Mouse (Mus musculus) forebrain, embryonic 15.5 days (tissue): Measurements from ENCODE around the gene St13. TPM values are rescaled to one million over a fixed set of nuclear protein-coding genes. Genes with fewer than 3 reads are reported as not detected.

Source experiments
- ATAC-seq: fragments of 200-750 bp; cut with Nextera tagmentation; replicated peaks from 2 replicates; pipeline ENCODE4 v1.8.0; 2017; ENCODE audit warnings: mild to moderate bottlenecking, moderate TSS enrichment, moderate library complexity
- H3K27ac ChIP-seq: fragments of 300-500 bp; sonication (generic); replicated peaks from 2 replicates; pipeline ENCODE4 v1.5.1; 2015; ENCODE audit warnings: mild to moderate bottlenecking, inconsistent platforms
- H3K27me3 ChIP-seq: fragments of 300-500 bp; sonication (generic); 2 replicates; pipeline ENCODE4 v1.6.1; 2015; ENCODE audit warnings: inconsistent platforms
- H3K36me3 ChIP-seq: fragments of 300-500 bp; sonication (generic); 2 replicates; pipeline ENCODE4 v1.6.1; 2015; ENCODE audit warnings: mild to moderate bottlenecking, inconsistent platforms
- H3K4me1 ChIP-seq: fragments of 300-500 bp; sonication (generic); 2 replicates; pipeline ENCODE4 v1.6.1; 2015; ENCODE audit warnings: inconsistent platforms
- H3K4me2 ChIP-seq: fragments of 300-500 bp; sonication (generic); replicated peaks from 2 replicates; pipeline ENCODE4 v1.6.1; 2015; ENCODE audit warnings: mild to moderate bottlenecking, inconsistent platforms
- H3K4me3 ChIP-seq: fragments of 300-500 bp; sonication (generic); 2 replicates; pipeline ENCODE4 v1.5.1; 2015; ENCODE audit warnings: mild to moderate bottlenecking, inconsistent platforms
- H3K9ac ChIP-seq: fragments of 300-500 bp; sonication (generic); replicated peaks from 2 replicates; pipeline ENCODE4 v1.6.1; 2015; ENCODE audit warnings: mild to moderate bottlenecking, inconsistent platforms
- H3K9me3 ChIP-seq: fragments of 300-500 bp; sonication (generic); 2 replicates; pipeline ENCODE4 v1.6.1; 2016; ENCODE audit warnings: inconsistent platforms
- WGBS: fragments of 180-500 bp; shearing (Covaris S2); methylation state at CpG from one replicate; pipeline ENCODE4 v1.1.7; 2015; ENCODE audit warnings: mixed read lengths; 5-methylcytosine and 5-hydroxymethylcytosine counted together
- polyA plus RNA-seq: library from polyadenylated mRNA; unstranded; fragments of >200 nt; fragmentation: Nextera tagmentation; extraction: Ambion mirVana; gene quantifications from 2 replicates; pipeline ENCODE4 v1.2.1, GENCODE M21; 2015

St13 gene
- polyA plus RNA-seq, 1 experiment from 2014 or later = 207 TPM

GRCm38 (mm10) chr15:81362501-81362900, 37.4 kb downstream of the St13 start:
- H3K9me3 ChIP-seq = no peaks in the 10 kb centered on the region
- H3K27ac ChIP-seq = no peak overlapping the region
- H3K4me3 ChIP-seq = no peak overlapping the region
- WGBS = 96% methylated on average over 1 of the region's 1 CpGs
- peaks cover 26% of the 10 kb centered on the region for H3K4me1 ChIP-seq
- no peak for ATAC-seq
- no peak overlapping the region for H3K4me2 ChIP-seq
- H3K27me3 ChIP-seq = no peaks in the 10 kb centered on the region
- H3K9ac ChIP-seq = no peak overlapping the region
- peaks cover 42% of the 10 kb centered on the region for H3K36me3 ChIP-seq

- no peak for ATAC-seq
- WGBS = 43% methylated on average over 10 of the region's 10 CpGs
- Histone ChIP-seq H3K27me3 (no peaks in the 10 kb centered on the region), H3K36me3 (peaks cover 33% of the 10 kb centered on the region), H3K4me3 (no peak overlapping the region), H3K4me1 (peaks cover 29% of the 10 kb centered on the region), H3K9ac (no peak overlapping the region), H3K9me3 (no peaks in the 10 kb centered on the region), H3K4me2 (0 out of 2 replicates have a peak overlapping the region, but pooled peaks have one; percentile 84), H3K27ac (peak overlapping the region; percentile 80)
Observed at GRCm38 (mm10) chr15:81361417-81362015, 38.4 kb downstream of the St13 start.

- H3K27me3 ChIP-seq = no peaks in the 10 kb centered on the region
- peaks cover 29% of the 10 kb centered on the region for H3K4me1 ChIP-seq
- 43% methylated on average over 6 of the region's 6 CpGs for WGBS
- no peak for ATAC-seq
- peak overlapping the region; percentile 84 for H3K4me2 ChIP-seq
- peaks cover 28% of the 10 kb centered on the region for H3K36me3 ChIP-seq
- peak overlapping the region; percentile 80 for H3K27ac ChIP-seq
- H3K9ac ChIP-seq = peak overlapping the region; percentile 68
- H3K4me3 ChIP-seq = peak overlapping the region; percentile 74
- H3K9me3 ChIP-seq = no peaks in the 10 kb centered on the region
Observed at GRCm38 (mm10) chr15:81361022-81361404, 38.9 kb downstream of the St13 start.

- Histone ChIP-seq H3K4me1 (peaks cover 29% of the 10 kb centered on the region), H3K9me3 (no peaks in the 10 kb centered on the region), H3K4me2 (peak within 1 kb of the TSS; percentile 84), H3K36me3 (peaks cover 22% of the 10 kb centered on the region), H3K27ac (peak within 1 kb of the TSS; percentile 80), H3K4me3 (peak within 1 kb of the TSS; percentile 74), H3K27me3 (no peaks in the 10 kb centered on the region), H3K9ac (peak within 1 kb of the TSS; percentile 68)
- WGBS = under 1% methylated on average over 30 of the region's 30 CpGs
- ATAC-seq = peak; percentile 99
Observed at GRCm38 (mm10) chr15:81360345-81361021, 39.4 kb downstream of the St13 start, which contains the start of gene Slc25a17. Slc25a17 (minus strand) TSS chr15:81360812.

DNA sequence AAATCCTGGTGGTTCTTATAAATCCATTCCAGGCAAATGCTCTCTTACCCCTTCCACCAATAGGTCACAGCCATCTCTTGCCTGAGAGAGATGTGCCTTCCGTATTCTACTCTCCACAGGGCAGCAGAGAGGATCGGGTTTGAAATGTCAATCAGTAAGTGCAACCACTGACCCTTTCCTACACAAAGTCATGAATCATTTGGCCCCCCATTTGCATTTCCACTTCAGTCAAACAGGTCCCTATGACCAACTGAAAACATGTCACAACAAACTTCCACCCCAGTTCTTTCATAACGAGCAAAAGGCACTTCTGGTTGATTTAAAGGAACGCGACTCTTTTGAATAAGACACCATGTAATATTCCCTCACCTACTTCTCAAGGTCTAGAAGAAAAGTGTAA, 40.5 kb downstream of the St13 start:
- H3K4me3 ChIP-seq = no peak overlapping the region
- no peak overlapping the region for H3K27ac ChIP-seq
- no peaks in the 10 kb centered on the region for H3K27me3 ChIP-seq
- peaks cover 29% of the 10 kb centered on the region for H3K4me1 ChIP-seq
- ATAC-seq = no peak
- 0 out of 2 replicates have a peak overlapping the region, but pooled peaks have one; percentile 84 for H3K4me2 ChIP-seq
- H3K9ac ChIP-seq = no peak overlapping the region
- H3K36me3 ChIP-seq = peaks cover 14% of the 10 kb centered on the region
- no peaks in the 10 kb centered on the region for H3K9me3 ChIP-seq
- 89% methylated on average over 5 of the region's 5 CpGs for WGBS

GRCm38 (mm10) chr15:81358943-81359342, 40.9 kb downstream of the St13 start:
- H3K9ac ChIP-seq = no peak overlapping the region
- H3K27me3 ChIP-seq = no peaks in the 10 kb centered on the region
- H3K9me3 ChIP-seq = no peaks in the 10 kb centered on the region
- H3K4me1 ChIP-seq = peaks cover 29% of the 10 kb centered on the region
- ATAC-seq = no peak
- H3K4me3 ChIP-seq = no peak overlapping the region
- WGBS = 87% methylated on average over 3 of the region's 3 CpGs
- H3K27ac ChIP-seq = no peak overlapping the region
- H3K36me3 ChIP-seq = peaks cover 9% of the 10 kb centered on the region; the same call in 1 of the 2 replicates
- no peak overlapping the region for H3K4me2 ChIP-seq

- no peaks in the 10 kb centered on the region for H3K36me3 ChIP-seq
- peaks cover 29% of the 10 kb centered on the region for H3K4me1 ChIP-seq
- H3K4me2 ChIP-seq = no peak overlapping the region
- H3K27me3 ChIP-seq = no peaks in the 10 kb centered on the region
- no peaks in the 10 kb centered on the region for H3K9me3 ChIP-seq
- no peak overlapping the region for H3K27ac ChIP-seq
- no peak for ATAC-seq
- no peak overlapping the region for H3K9ac ChIP-seq
- H3K4me3 ChIP-seq = no peak overlapping the region
- WGBS = 42% methylated on average over 5 of the region's 5 CpGs
Observed at GRCm38 (mm10) chr15:81356946-81357345, 42.9 kb downstream of the St13 start.

DNA sequence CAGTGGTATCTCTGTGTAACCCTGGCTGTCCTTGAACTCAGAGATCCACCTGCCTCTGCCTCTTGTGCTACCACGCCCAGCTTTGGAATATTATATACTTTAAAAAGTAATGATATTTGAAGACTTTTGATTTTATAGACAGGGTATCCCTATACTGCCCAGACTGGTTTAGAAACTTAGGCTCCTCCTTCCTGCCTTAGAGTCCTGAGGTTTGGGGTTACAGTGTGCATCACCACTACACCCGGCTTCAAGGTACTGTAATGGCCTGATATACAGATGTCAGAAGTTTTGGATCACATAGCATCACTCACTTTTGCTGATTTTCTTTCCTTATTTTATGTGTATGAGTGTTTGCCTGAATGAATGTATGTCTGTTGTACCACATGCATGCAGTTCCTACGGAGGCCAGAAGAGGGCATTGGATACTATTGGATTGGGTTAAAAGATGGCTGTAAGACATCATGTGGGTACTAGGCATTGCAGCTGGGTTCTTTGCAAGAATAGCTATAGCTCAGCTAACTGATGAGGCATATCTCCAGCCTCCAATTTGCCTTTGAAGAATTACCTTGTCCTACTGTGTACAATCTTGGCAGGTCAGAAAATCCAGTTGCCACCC, 44.6 kb downstream of the St13 start:
- Histone ChIP-seq H3K27me3 (no peaks in the 10 kb centered on the region), H3K9me3 (no peaks in the 10 kb centered on the region), H3K9ac (no peak overlapping the region), H3K36me3 (no peaks in the 10 kb centered on the region), H3K4me2 (no peak overlapping the region), H3K4me3 (no peak overlapping the region), H3K27ac (no peak overlapping the region), H3K4me1 (peaks cover 24% of the 10 kb centered on the region)
- WGBS = 63% methylated on average over 3 of the region's 3 CpGs
- no peak for ATAC-seq

DNA sequence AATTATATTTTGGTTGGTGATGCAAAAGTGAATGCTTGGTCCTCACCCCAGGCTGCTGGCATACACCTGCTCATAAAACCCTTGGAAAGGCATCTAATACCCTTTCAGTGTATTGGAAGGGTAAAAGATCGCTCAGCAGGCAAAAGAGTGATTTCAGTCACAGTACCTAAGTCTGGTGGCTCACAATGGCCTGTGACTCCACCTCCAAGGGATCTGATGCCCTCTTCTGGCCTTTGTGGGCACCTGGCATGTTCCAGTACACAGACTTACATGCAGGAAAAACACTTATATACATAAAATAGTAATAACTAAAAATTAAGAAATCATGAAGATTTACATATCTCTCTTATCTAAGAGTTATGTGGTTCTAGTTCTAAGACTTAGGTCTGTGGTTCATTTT, 47.2 kb downstream of the St13 start:
- Histone ChIP-seq H3K4me1 (peaks cover 8% of the 10 kb centered on the region; the same call in 1 of the 2 replicates), H3K27ac (no peak overlapping the region), H3K4me2 (no peak overlapping the region), H3K4me3 (no peak overlapping the region), H3K36me3 (no peaks in the 10 kb centered on the region), H3K9me3 (no peaks in the 10 kb centered on the region), H3K27me3 (no peaks in the 10 kb centered on the region), H3K9ac (no peak overlapping the region)
- ATAC-seq = no peak
- 59% methylated on average over 1 of the region's 1 CpGs for WGBS

GRCm38 (mm10) chr15:81350401-81350800, 49.5 kb downstream of the St13 start:
- 18% methylated on average over 1 of the region's 1 CpGs for WGBS
- no peak for ATAC-seq
- Histone ChIP-seq H3K4me2 (no peak overlapping the region), H3K27me3 (no peaks in the 10 kb centered on the region), H3K9ac (no peak overlapping the region), H3K4me3 (no peak overlapping the region), H3K36me3 (no peaks in the 10 kb centered on the region), H3K9me3 (no peaks in the 10 kb centered on the region), H3K4me1 (peaks cover 4% of the 10 kb centered on the region; the same call in 1 of the 2 replicates), H3K27ac (peak overlapping the region; percentile 39; the same call in 1 of the 2 replicates)

- no peak overlapping the region for H3K27ac ChIP-seq
- 76% methylated on average over 2 of the region's 2 CpGs for WGBS
- H3K4me1 ChIP-seq = peaks cover 4% of the 10 kb centered on the region; the same call in 1 of the 2 replicates
- no peak for ATAC-seq
- H3K4me2 ChIP-seq = no peak overlapping the region
- H3K36me3 ChIP-seq = no peaks in the 10 kb centered on the region
- H3K27me3 ChIP-seq = no peaks in the 10 kb centered on the region
- H3K9me3 ChIP-seq = no peaks in the 10 kb centered on the region
- H3K4me3 ChIP-seq = no peak overlapping the region
- no peak overlapping the region for H3K9ac ChIP-seq
Observed at GRCm38 (mm10) chr15:81348366-81348765, 51.5 kb downstream of the St13 start.

GRCm38 (mm10) chr15:81347466-81347865, 52.4 kb downstream of the St13 start:
- H3K9ac ChIP-seq = no peak overlapping the region
- no peaks in the 10 kb centered on the region for H3K27me3 ChIP-seq
- no peak overlapping the region for H3K4me2 ChIP-seq
- H3K27ac ChIP-seq = no peak overlapping the region
- H3K9me3 ChIP-seq = no peaks in the 10 kb centered on the region
- peaks cover 4% of the 10 kb centered on the region; the same call in 1 of the 2 replicates for H3K4me1 ChIP-seq
- WGBS = 92% methylated on average over 2 of the region's 2 CpGs
- no peak overlapping the region for H3K4me3 ChIP-seq
- H3K36me3 ChIP-seq = no peaks in the 10 kb centered on the region
- no peak for ATAC-seq
